Mouse (Mus musculus) thymus, postnatal 36 days (tissue): ENCODE data around the gene Sertad2.

Experiments used
- DNase-seq, 2 experiments: peaks; one replicate each; pipeline ENCODE4 v3.0.0; 2022; ENCODE audit warnings: mixed read lengths in 2 of 2

The Sertad2 gene

GRCm38 (mm10) chr11:20549481-20549880 lies 6.4 kb downstream of the Sertad2 start:
- no peak for DNase-seq

DNA sequence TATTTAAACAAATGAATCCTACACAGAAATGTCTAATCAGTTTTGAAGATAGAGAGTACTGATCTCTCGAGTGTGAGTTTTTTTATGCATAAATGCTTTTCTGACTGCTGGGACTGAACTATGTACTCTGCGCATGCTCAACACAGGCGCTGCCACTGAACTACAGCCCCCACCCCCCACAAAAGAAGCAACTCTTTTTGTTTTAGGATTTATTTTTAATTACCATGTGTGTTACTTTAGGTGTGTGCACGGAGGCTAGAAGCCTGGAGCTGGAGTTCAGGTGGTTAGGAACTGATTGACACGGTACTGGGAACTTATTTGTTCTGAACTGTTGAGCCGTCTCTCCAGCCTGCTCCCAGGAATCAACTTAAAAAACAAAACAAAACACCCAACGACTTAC lies 7.1 kb downstream of the Sertad2 start:
- no peak for DNase-seq

DNA sequence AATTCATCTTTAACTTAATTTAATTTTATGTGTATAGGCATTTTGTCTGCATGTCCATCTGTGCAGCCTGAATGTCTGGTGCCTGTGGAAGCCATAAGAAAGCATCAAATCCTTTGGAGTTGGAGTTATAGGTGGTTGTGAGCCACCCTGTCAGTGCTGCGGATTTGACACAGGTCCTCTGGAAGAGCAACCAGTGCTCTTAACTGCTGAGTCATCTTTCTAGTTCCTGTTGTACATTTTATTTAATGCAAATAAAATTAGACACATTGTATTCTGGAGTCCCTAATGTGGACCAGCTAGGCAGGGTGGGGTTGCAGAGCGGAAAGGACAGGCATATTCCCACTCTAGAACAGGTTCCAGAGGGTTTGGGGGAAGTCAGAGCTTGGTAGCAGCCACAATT lies 9.0 kb downstream of the Sertad2 start:
- DNase-seq = no peak

- peak in 1 of 2 experiments; percentile 11 for DNase-seq
Measured at GRCm38 (mm10) chr11:20552758-20553673, 10.0 kb downstream of the Sertad2 start.

DNA sequence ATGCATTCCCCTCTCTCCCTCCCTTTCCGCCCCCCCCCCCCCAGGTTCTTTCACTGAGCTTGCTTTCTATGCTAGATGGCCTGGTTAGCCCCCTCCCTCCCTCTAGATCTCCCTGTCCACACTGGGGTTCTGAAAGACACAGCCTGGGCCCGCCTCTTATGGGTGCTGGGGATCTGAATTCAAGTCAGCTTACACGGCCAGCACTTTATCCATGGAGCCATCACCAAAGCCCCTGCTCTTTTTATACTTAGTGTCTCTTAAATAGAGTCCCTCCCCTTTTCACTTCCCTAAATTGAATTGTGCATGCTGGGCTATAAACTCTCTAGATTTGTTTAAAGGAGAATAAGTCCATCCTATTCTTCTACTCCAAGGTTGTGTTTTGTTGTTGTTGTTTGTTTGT lies 12.6 kb downstream of the Sertad2 start:
- no peak for DNase-seq

DNA sequence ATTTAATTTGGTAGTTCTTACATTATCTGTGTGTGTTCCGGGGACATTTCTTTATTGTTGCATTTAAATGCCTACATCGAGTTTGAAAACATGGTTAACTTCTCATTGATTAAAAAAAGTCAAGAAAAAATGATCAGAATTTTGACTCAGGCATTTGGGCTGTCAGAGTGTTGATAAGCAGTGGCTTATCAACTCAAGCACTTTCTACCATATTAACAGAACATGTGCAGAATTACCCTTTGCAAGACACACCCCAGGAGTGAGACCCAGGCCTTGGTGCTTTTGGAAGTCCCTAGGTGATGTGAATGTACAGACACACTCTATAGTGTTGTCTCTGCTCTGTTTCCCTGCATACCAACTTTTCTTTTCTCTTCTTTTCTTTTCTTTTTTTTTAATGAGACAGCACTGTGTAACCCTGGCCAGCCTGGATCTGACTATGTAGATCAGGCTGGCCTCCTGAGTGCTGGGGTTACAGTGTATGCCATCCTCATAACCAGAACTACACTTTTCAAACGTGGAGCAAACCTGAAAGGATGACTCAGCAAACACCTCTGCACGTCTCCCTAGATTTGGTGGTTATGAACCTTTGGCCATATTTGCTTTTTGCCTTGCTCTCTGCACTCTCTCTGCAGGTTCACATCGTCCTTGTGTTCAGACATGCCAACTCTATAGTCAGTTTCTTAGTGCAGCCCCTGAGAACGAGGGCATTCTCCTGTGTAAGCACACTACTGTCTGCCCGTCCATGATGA lies 13.3 kb downstream of the Sertad2 start:
- no peak for DNase-seq

GRCm38 (mm10) chr11:20559236-20559950 lies 16.3 kb downstream of the Sertad2 start:
- no peak for DNase-seq

GRCm38 (mm10) chr11:20559951-20560642 lies 17.0 kb downstream of the Sertad2 start:
- DNase-seq = no peak

- peak; percentile 49 to 52 for DNase-seq
Measured at GRCm38 (mm10) chr11:20561323-20562002, 18.4 kb downstream of the Sertad2 start.

DNA sequence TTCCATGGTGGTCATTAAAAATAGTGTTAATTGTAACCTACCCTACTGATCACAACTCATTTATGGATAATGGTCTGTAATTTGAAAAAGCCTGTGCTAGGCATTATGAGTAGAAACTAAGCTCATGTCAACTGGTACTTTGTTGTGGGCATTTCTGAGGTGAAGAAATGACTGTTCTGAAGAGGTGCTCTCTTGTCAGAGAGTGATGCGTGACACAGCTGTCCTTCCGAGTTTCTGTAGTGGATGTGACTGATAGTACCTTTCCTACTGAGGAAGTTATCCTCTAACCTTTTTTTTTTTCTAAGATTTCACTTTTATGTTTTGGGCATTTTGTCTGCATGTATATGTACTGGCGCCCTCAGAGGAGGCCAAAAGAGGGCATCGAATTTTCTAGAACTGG lies 22.0 kb downstream of the Sertad2 start:
- no peak for DNase-seq

DNA sequence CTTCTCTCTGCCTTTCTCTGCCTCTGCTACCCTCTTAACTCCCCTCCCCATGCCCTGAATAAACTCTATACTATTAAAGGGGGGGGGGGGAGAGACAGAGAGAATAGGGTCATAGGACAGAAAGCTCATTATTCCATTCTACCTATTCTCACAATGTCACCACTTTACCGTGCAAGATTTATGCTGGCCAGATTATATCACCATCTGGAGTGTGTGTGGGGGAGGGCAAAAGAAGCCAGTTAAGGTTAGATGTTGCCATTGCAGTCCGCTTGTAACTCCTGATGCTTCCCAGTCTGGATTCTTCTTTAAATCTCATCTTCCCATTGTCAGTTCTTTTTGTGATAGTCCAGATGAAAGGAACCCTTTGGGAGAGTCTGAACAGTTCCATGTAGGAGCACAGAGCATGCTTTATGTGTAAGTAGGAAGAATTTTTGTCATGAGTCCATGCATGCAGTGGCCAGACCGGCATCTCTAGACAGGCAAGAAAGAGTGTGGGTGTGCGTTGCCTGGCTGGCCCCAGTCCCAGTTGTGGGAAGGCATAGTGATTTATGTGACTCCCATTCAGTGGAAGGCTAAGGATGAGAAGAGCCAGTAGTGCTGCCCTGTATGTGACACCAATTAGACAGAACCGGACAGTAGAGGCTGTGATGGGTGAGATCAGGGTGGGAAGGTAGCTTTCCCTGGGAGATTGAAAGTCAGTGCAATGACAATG lies 28.8 kb downstream of the Sertad2 start:
- DNase-seq = no peak

DNA sequence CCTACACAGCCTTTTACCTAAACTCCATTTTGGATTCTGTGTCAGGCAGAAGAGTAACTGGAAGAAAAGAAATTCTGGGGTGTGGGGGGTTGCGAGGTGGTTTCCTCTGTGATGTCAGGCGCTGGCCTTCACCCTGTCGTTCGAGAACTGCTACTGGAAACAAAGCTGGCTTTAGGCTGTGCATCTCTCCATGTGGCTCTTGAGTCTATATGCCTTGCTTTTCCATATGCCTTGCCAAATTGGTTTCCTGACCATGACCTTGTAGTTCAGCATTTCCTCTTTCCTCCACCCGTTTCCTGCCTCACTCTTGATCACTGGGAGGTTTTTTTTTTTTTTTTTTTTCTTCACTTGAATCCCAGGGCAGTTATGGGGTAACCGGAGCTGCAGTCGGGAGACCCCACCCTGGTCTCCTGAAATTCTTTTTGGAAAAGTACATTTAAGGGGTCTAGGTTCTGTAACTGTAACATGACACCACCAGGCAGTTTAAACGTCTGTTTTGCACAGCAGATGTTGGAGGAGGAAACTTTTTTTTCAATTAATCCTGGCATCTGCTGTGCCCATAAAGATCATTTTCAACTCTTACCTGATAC lies 33.1 kb downstream of the Sertad2 start:
- DNase-seq = no peak

DNA sequence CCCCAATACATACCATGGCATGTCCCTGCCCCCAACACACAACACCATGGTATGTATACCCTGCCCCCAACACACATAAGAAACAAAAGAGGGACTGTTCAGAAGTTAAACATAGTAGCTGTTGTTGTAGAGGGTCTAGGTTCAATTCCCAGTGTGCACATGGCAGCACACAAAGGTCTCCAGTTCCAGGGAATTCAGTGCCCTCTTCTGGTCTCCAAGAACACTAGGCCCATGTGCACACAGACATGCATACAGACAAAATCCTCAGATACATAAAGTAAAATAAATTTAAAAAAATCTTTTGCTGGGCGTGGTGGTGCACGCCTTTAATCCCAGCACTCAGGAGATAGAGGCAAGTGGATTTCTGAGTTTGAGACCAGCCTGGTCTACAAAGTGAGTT lies 39.7 kb downstream of the Sertad2 start:
- DNase-seq = no peak

- DNase-seq = no peak
Measured at GRCm38 (mm10) chr11:20585297-20585696, 42.2 kb downstream of the Sertad2 start.

- no peak for DNase-seq
Measured at GRCm38 (mm10) chr11:20586180-20586579, 43.1 kb downstream of the Sertad2 start.

DNA sequence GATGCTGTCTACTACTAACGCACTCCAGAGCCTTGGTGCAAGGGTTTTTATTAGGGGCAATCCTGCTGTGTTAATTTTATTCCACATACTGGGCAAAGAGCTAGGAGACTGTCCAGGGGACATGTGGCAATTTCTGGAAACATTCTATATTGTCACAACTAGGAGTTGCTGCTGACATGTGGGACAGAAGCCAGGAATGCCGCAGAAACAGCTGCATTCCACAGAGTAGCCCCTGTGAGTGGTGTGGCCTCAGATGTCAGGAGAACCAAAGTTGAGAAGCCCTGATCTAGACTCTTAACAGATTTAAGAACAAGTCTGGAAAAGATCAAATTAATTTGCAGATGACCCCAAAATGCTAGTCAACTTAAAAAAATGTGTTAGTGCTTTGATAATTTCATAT lies 46.3 kb downstream of the Sertad2 start:
- no peak for DNase-seq

GRCm38 (mm10) chr11:20592010-20592409 lies 49.0 kb downstream of the Sertad2 start:
- peak; percentile 51 for DNase-seq

DNA sequence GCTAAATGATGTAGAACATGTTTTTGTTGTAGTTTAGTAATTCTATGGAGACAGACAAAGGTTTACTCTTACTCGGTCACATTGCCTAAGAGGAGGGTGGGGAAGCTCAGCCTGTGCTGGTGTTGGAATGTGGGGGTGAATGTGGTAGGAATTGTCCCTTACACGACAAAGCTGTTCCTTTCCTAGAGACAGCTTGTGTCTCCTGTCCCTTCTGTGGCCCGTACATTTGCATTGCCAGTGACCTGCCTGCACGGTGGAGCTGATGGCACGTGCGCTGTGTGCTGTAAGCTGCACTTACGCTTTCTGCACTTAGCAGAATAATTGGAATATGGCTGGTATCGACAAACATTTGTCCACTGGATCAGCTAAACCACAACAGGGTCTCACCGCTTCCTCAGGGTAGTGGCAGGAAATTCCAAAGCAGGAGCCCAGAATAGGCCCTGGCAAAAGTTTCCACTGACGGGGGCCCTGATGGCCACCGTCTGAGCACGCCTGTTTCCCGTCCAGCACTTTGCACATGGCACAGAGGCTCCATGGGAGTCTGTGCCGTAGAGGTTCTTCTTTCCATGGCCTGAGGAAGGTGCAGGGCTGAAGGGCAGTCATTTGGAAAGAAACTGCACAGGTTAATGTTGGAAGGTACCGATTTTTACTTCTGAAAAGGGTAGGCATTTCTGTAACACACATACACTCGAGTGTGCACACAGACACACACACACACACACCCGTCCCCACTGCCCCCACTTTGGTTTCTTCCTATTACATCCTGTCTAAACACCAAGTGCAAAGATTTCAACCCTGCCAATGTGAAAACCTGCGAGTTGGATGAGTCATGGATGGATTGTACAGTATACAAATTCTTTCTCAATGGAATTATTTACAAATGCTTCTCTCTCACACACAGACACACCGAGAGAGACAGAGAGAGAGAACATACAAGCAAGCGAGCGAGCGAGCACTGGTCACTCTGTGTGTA lies 51.5 kb downstream of the Sertad2 start:
- no peak for DNase-seq

DNA sequence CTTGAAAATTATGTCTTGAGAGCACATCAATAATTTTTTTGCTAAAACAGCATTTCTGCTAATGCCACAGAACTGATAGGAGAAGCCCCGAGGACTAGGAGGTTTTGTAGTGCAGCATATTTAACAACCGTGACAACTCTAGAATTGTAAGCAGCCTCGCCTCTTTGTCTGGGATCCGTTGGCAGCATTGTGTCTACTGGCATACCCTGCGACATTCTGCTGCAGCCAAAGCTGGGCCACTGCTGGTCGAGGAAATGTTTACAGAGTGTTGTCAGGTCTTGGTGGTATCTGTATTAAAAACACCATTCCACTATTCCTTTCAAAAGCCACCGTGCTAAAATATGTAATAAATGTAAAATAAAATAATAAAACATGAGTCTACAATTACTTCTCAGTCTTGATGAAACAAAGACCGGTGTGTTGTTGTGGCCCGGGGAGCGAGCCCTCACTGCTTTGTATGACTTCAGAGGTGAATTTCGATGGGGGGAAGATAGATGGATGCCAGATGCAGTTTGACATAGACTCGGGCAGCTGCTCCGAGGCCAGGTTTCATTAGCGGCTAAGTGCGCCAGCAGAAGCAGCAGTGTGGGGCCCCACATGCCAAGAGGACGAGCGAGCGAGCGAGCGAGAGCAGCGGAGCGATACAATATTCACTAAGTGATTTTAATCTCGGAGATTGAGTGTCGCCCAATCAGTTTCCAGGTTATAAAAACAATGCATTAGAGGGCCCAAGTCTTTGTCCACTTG lies 60.2 kb downstream of the Sertad2 start:
- no peak for DNase-seq
